Comparison of ENCODE assay signal across 8 mouse cellular contexts in the genomic region with DNA sequence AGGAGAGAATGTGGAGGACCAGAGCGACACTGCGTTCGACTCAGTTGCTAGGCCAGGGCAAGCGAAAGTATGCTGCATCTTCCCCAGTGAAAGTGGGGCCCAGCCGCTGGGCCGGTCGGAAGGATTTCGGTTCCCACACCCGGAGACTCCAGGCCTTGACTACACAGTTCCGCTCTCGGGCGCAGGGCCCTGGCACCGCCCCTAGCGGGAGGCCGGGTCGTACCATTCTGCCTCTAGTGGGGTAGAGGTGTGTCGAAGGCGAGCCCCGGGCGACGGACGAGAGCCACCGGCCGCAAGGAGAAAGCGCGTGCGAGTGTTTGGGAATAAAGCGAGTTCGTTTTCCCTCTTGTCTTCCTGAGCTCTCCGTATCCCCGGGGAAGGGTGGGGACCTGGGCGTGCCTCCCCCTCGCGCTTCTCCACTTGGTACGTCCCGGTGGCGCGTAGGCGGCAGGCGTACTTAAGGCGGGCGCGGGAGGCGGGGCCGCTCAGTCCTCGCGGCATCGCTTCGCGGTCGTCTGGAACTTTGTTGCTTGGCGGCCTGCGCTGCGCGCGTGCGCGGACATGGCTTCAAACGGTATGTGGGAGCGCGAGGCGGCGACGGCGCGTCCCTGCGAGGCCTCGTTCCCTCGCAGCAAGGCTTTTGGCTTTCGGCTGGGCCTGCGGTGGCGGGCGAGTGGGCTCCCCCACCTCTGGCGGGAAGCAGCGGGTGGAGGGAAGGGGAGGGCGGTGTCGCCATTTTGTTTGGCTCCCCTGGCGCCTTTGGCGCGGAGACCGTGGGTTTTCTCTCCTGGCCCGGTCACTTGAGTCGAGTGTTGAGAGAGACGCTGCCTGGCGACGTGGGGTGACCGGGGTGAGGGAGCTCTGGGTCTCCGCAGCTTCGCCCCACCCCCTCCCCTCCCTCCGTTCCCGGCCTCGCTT. TPM values are rescaled to one million over a fixed set of nuclear protein-coding genes. Genes with fewer than 3 reads are reported as not detected.
DNase-seq lines count a peak whose midpoint lies in the region; ATAC-seq and TF ChIP-seq lines count a peak whose summit lies in the region.

Gene Fus (plus strand): TSS at position 454 of the 918 bp plus-strand sequence.

- peak within 1 kb of the TSS; percentile 91 for H3K9ac ChIP-seq in hindbrain, postnatal 0 days (replicated peaks; ENCODE audit: low read length)

- intact Hi-C loops in gastrocnemius, adult 2 months (cut with DNase I): no loop called here
- intact Hi-C loops in left cerebral cortex, adult 2 months (cut with DNase I): loop anchor here (1.0 to 5.0 kb wide), 3 partner anchors 32 to 190 kb away; partner anchors contain the start of genes Kat8 and Setd1a

- peak within 1 kb of the TSS; percentile 67 for H3K4me2 ChIP-seq in hindbrain, postnatal 0 days (ENCODE audit: low read depth, low read length)

- peaks cover 8% of the 10 kb centered on the region for H3K4me1 ChIP-seq in hindbrain, postnatal 0 days (ENCODE audit: insufficient read depth, low read length)

- H3K4me3 ChIP-seq in gastrocnemius, adult 2 months: peak within 1 kb of the TSS; percentile 100
- peak within 1 kb of the TSS; percentile 77 for H3K4me3 ChIP-seq in hindbrain, postnatal 0 days (ENCODE audit: low read length)
- peak within 1 kb of the TSS; percentile 94 for H3K4me3 ChIP-seq in left cerebral cortex, adult 2 months

- under 1% methylated on average over 85 of the region's 92 CpGs for WGBS in hindbrain, postnatal 0 days

- peak; percentile 86 for DNase-seq in WW6 (ENCODE audit: low read depth, low spot score)
- DNase-seq in cerebellum, postnatal 4 days (ENCODE audit: low spot score in 2 of 2): peak; percentile 98
- DNase-seq in gastrocnemius, adult 2 months: peak; percentile 97
- peak; percentile 96 for DNase-seq in hindbrain, postnatal 0 days (ENCODE audit: low spot score)
- DNase-seq in left cerebral cortex, adult 2 months (ENCODE audit: extremely low spot score in 1 of 2, low spot score in 2 of 2): peak; percentile 92 to 96
- peak; percentile 94 for DNase-seq in right cerebral cortex, adult 2 months (ENCODE audit: low spot score in 2 of 2)
- peak; percentile 94 for DNase-seq in urinary bladder, postnatal 14 days (ENCODE audit: low spot score)

- no peaks in the 10 kb centered on the region for H3K27me3 ChIP-seq in hindbrain, postnatal 0 days (ENCODE audit: insufficient read depth, low read length)

- peaks cover 17% of the 10 kb centered on the region for H3K36me3 ChIP-seq in hindbrain, postnatal 0 days (ENCODE audit: insufficient read depth, low read length)

- no peak for TF ChIP-seq CTCF in gastrocnemius, adult 2 months (IDR thresholded peaks at IDR 0.05)
- TF ChIP-seq CTCF in hindbrain, postnatal 0 days (IDR thresholded peaks at IDR 0.05; ENCODE audit: low read depth): peak; percentile 54
- TF ChIP-seq CTCF in left cerebral cortex, adult 2 months (IDR thresholded peaks at IDR 0.05): peak; percentile 22; the same call in 1 of the 2 replicates

- peak; percentile 95 for ATAC-seq in hindbrain, postnatal 0 days
- ATAC-seq in megakaryocyte, adult 5-6 weeks (ENCODE audit: poor library complexity, severe bottlenecking): peak; percentile 90

- peak within 1 kb of the TSS; percentile 98 for H3K27ac ChIP-seq in gastrocnemius, adult 2 months
- H3K27ac ChIP-seq in hindbrain, postnatal 0 days: peak within 1 kb of the TSS; percentile 97
- H3K27ac ChIP-seq in left cerebral cortex, adult 2 months: peak within 1 kb of the TSS; percentile 100

- no peaks in the 10 kb centered on the region for H3K9me3 ChIP-seq in hindbrain, postnatal 0 days (ENCODE audit: low read length)

RNA-seq across cellular contexts. Expression of gene Fus, which starts in this region (rescaled TPM):
- total RNA-seq in gastrocnemius, adult 2 months (2021): 10 to 100 TPM; 77.8 to 99.5 TPM
- total RNA-seq in hindbrain, postnatal 0 days (2014; rRNA removed): 34.4 and 45.0 TPM in 2 replicates
- polyA plus RNA-seq in hindbrain, postnatal 0 days (2015; fragmentation: Nextera tagmentation; extraction: Ambion mirVana): 281 and 299 TPM in 2 replicates
- 100 to 1,000 TPM; 299 to 305 TPM for total RNA-seq in left cerebral cortex, adult 2 months (2021)
- 106 and 143 TPM in 2 replicates for total RNA-seq in megakaryocyte, adult 5-6 weeks (2015)
- total RNA-seq in megakaryocyte, adult 5-6 weeks (2017): 31.4 and 61.8 TPM in 2 replicates

Comparison
In these comparisons a context has a peak if more than half of its experiments do, and no peak if none do; other contexts are left out.
1. Peak in every context shown above with its lines: DNase-seq, ATAC-seq, H3K4me3 ChIP-seq and H3K27ac ChIP-seq.